Mouse (Mus musculus) spleen, postnatal 36 days (tissue): ENCODE measurements around the gene Cacna2d2.

Source experiments
- DNase-seq, 2 experiments: peaks; one replicate each; pipeline ENCODE4 v3.0.0; 2022; ENCODE audit warnings: low spot score in 2 of 2, mixed read lengths in 1 of 2

Cacna2d2 gene

DNA sequence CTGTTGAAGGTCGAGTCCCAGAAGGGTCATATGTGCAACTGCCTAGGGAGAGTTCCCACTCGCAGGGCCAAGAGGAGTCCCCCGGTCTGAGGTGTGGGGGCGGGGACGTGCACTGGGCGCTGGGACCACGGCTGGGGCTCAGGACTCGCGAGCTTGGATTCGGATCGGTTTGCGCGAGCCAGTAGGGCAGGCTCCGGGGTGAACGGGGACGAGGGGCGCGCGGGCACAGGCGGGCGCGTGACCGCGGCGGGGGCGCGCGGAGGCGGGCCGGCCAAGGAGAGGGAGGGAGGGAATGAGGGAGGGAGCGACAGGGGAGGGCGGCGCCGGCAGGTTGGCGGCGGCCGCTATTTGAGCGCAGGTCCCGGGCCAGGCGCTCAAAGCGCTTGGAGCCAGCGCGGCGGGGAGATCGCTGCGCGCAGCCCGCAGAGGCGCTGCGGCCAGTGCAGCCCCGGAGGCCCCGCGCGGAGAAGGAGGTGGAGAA is at the start of gene Cacna2d2:
TSS of gene Cacna2d2 (plus strand) at position 122 of the 481 bp plus-strand sequence.
- no peak for DNase-seq

DNA sequence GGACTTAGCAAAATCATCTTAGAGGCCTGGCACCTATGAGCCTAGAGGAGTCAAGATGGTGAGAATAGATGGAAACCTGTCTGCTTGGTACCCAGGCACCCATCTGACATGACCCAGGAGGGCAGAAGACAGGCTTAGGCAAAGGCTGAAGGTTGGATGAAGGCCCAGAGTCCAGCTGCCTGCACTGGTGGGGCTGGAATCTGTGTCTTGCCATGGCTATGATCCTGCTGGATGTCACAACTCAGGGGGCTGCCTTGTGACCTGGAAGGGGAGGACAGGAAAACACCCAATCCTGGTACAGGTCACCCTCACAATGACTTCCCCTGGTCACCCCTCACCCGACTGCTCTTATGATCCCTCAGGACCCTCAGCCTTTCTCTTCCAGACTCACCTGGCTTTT is 44.6 kb upstream of the Cacna2d2 start:
- DNase-seq = no peak

DNA sequence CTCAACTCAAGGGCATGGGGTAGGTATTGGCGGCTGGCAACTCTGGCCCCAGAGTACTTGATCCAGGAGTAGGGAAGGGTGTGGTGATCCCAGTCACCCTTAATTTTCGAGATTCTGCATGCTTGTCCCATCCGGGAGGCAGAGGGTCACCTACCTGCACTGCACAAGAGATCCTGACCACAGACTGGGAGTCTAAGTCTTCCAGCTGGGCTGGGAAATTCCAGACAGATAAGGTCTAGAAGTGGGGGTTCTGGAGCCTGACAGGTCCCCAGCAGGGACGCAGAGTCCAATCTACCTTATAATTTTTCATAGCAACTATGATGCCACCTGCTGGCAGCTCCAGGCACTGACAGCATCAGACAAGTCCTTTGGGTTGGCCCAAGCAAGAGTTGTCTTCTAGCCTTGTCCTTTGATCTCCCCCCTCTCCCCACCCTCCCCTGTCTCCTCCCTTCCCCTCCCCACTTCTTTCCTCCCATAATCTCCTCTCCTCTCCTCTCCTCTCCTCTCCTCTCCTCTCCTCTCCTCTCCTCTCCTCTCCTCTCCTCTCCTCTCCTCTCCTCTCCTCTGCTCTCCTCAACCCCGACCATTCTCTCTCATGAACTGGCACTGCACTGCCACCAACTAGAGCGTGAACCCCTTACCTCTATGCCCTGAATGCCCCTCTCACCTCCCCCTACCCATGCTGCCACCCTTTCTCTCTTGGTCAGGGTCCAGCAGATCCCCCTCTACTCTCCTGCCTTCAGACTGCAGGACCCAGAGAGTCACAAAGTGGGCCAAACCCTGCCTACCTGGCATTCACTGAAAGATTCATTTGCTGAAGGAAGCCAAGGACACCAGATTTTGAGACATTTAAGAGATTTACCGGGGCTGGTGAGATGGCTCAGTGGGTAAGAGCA is 43.3 kb upstream of the Cacna2d2 start:
- peak; percentile 39 to 47 for DNase-seq

DNA sequence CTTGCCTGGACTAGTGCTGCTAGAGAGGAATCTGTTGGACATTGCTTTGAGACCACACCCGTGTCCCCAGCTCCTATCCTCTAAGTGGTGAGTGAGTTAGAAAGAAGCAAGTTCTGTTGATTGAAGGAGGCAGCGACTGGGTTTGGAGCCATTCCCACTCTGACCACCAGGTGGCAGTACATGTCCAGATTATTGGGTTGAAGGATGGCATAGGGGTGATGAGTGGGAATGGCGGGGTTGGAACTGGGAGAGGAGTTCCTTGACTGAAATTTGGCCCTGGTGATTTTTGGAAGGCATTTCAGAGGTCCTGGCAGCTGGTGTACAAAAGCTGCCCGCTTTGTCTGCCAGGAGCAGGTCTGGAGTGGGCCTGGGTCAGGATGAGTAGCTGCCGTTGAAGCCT is 41.8 kb upstream of the Cacna2d2 start:
- DNase-seq = peak; percentile 31 to 53

DNA sequence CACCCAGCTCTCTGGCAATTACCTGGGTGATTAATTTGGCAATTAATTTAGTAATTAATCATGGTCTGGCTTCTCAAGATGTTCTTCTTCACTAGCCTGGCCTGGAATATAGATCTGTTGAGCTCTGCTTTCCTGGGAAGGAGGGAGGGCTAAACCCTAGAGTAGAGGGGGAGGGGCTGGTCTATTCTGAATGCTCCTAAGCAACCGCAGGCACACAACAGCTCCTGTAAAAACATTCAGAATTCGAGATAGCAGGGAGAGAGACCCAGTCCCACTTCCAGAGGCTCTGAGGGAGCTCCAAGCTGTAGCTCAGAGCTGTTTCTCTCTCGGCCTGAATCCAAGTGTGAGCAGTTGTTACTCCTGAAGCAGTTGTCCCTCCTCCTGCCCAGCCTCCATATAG is 38.4 kb upstream of the Cacna2d2 start:
- DNase-seq = no peak

DNA sequence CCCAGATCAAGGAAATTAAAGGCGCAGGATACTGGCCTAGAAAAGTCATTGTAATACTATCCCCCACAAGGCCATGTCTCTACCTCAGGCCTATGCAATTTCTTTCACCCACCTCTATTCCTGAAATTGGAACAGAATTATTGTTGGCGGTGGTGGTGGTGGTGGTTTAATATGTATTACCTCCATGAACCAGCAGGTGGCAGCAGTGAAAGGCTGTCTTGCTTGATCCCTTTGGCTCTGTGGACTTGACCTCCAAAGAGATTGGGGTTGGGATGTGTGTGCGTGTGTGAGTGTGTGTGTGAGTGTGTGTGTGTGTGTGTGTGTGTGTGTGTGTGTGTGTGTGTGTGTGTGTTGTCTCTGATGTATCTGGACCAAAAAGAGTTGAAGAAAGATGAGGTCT is 32.8 kb upstream of the Cacna2d2 start:
- peak in 1 of 2 experiments; percentile 32 for DNase-seq

DNA sequence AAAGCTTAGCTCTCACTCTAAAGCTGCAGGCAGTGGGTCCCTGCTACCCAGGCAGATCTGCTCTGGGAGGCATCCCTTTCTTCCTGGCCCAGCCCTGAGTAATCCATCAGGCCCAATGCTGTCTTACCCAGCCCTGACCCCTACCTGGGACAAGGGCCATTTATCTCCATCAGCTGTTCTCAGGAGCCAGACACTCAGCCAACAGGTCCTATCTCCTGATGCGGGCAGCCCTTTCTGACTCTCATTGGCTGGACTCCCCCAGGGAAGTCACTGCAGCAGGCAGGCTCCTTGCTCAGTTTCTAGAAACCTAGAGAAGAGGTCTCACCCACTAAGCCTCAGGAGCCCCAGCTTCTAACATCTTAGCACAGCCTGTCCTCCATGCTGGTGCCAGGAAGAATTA is 31.1 kb upstream of the Cacna2d2 start:
- peak in 1 of 2 experiments; percentile 21 for DNase-seq

DNA sequence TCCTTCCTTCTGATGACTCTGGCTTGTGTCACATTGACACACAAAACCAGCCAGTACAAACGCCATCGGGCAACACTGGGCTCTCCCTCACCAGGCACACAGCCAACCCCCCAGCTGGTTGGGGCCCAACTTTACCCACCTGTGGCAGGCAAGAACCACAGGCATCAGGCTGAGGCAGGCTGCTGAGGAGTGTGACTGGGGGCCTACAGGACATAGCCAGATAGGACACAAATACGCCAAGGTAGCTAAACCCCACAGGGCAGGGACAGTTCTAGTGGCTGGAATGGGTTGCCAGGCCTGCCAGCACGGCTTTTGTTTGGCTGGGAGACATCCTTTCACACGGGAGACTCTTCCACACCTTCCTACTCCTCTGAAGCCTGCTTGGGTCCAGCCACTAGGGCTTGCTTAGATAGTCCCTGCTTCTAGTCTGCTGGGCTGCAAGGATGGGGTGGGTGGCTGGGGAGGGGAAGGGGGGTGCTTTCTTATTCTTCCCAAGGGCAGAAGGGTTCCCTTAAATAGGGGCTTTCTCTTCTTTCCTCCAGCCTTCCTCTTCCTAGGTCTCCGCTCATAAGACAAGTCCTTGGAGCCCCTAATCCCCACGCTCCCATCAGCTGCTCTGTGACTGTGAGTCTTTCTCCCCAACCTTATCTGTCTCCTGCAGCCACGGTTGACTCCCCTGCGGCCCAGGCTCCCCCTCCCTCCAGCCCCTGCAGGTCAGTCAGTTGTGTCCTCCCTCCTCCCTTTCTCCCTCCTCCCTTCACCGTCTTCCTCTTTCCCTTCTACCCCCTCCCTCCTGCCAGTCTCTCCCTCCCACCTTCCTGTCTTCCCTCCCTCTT is 29.9 kb upstream of the Cacna2d2 start:
- peak; percentile 64 to 77 for DNase-seq

DNA sequence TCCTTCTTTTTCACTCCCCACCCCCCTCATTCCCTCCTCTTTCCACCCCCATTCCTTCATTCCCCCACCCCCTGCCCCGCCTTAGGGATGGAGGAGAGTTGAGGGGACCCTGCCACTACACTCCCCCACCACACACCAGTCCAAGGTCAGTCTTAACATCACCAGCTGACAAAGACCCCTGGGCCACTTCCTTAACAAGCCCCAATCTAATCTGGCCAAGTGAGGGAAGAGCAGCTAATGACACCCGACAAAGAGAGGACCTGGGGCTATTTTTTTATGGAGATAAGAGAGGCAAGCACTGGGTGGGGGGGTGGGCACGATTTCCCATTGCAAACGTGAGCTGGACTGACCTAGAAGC is 29.3 kb upstream of the Cacna2d2 start:
- no peak for DNase-seq

DNA sequence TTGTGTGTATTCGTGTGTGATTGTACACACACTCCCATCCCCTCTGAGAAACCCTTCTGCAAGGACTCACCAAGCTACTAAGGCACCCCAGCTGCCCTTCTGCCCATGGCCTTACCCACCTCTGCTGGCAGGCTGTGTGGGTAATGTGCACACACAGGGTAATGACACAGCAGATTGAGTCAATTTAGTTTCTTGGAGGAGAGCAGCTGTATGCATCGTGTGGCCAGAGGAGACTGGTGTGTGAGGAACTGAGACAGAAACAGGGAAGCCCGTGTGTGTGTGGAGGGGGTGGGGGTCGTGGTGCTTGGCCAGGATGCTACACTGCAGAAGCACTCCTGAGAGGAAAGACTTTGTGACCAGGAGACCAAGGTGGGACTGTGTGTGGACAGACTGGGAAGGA is 27.0 kb upstream of the Cacna2d2 start:
- no peak for DNase-seq

DNA sequence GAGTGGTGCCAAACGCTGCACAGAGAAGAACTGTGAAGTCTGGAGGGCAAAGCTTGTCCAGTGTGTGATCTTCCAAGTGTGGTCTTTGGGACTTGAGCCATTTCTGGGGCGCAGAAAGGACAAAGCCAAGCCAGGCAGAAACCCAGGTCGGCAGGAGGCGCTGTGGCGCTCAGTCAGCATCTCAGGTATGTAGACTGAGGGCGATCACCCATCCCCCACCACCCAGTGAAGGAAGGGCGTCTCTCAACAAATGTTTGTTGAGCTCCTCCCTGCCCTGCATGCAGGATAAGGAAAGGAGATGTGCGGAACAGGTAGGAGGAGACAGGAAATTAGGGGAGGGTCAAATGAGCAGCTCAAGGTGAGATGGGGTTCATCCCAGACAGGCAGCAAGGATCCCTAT is 24.8 kb upstream of the Cacna2d2 start:
- no peak for DNase-seq

DNA sequence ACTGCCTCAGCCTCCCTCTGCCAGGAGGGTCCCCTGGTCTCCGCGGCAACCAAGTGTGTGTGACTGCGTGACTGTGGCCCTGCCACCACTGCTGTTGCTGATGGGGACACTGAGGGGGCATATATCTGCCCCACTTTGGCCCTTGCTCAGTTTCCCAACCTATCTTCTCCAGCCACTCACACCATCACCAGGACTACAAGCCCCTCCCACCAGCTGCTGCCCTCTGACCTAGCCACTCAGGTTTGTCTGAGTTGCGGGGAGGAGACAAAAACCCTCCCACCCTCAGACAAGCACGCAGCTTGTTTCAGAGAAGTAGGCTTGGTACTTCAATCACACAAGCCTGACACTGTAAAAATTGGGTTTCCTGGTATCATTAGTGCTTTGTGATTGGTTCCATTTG is 24.0 kb upstream of the Cacna2d2 start:
- no peak for DNase-seq

DNA sequence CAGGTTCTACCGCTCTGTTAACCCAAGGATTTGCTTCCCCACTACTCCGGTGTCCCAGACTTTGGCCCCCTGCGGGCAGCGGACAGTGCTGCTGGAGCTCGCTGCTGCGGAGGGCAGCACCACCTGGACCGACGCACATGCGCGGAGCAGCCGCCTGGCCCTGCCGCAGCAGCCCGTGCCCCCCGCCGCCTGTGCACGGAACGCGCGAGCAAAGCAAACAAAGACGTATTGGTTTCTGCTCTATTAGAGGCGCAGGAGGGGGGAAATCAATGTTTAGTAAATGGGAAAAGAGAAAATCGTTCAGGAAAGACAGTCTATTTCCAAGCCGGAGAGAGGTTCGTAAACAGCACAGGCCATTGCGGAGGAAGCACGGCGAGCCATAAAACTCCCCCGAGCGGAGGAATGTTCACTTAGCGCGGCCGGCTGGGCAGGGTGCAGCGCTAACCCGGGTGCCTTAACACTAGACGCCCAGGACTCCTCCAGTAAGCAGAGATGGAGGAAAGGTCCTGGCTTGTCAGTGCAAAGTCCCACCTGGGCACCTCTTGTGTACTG is 21.4 kb upstream of the Cacna2d2 start:
- DNase-seq = no peak

DNA sequence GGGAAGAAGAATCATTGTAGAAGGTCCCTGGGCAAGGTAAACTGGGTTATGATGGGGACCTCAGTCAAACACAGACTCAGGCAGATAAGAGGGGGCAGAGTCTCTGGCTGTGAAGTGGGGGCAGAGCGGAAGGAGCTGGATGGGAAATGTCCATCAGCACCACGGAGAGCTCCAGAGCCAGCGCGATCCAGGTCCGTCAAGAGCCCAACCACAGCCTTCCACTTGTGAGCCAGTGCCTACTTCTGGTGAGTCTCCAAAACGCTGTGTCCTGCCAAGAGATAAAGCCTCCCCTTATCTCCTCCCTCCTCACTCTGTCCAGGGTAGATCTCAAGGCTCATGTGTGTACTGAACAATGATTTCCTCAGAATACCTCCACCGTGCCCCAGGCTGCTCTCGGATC is 17.7 kb upstream of the Cacna2d2 start:
- no peak for DNase-seq

DNA sequence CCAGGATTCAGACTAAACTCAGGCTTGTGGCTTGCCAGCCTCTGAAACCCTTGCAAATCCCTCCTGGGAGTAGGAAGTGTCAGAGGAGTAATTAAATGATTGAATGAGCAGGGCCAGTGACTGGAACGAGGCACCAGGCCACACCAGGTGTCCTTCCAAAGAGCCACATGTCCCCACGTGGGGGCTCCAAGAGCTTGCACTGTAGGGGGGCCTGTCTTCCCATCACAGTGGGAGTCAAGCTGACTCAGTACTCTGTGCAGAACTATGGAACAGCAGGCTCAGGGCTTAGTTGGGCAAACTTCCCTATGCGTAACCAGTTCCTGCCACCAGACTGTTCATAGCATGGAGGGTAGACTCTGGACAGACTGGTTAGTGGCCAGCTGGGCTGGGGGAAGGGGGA is 15.0 kb upstream of the Cacna2d2 start:
- DNase-seq = no peak

DNA sequence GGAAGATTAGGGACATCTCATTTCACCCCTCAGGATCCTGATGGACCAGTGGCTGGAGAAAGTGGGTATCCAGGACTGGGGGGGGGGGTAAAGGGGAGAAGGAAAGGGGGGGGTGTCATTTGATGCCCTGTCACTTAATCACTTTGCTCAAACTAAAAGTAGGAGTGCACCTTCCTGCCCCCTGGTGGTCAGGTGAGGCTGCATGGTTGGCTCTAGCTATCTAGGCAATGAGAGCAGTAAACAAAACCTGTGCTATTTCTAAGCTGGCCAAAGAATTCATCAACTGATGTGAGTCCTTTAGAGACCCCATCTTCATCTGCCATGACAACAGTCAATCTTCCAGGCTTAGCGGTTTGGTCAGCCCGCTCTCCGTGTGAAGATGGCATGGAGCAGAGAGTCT is 12.7 kb upstream of the Cacna2d2 start:
- no peak for DNase-seq

DNA sequence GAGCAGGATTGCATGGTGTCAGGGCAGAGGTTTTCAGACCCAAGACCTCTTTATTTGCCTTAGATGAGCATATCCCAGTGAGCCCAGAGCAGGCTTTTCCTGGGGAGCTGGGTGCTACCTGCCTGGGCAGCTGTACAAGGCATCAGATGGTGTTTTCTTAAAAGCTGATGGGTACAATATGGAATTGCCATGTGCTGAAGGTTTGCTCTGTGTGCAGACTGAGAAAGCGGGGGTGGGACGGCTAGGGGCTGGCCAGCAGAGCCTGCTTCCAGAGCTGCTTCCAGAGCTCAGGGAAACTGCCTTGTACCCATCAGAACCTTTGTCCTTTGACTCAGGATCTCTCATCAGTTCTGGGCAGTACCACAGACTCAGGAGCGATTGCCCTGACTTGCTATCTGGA is 11.7 kb upstream of the Cacna2d2 start:
- no peak for DNase-seq

DNA sequence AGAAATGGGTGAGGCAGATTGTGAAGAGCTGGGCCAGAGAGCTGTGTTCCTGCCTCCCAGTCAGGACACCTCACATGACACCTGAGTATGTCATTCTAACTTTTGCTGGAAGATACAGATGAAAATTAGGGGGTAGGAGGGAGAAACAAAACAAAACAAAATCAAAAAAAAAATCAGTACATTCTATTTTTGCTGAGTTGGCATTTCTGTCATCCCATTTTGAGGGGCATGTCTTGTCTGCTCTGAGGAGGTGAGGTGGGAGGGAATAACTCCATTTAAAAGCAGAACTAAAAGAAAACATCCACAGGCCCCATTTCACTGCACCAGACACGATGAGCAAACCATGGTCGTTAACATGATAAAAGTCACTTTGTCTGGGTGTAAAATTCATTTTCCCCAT is 11.1 kb upstream of the Cacna2d2 start:
- DNase-seq = no peak

DNA sequence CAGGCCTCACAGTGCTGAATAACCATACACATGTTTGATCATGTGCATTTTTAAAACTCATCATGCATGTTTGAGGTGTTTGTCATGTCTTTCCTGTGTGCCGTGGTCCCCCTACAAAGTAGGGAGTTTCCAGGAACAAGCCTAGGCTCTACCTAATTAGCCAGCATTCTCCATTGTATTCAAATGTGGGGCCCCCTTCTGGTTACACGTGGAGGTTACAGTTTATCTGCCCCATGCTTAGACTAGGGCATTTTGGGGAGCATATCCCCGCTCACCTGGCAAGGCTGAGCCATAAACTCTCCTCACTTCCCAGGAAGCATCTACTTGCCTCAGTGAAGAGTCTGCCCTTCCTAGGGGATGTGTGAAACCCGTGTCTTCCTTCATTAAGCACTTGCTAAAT is 3.0 kb upstream of the Cacna2d2 start:
- no peak for DNase-seq

DNA sequence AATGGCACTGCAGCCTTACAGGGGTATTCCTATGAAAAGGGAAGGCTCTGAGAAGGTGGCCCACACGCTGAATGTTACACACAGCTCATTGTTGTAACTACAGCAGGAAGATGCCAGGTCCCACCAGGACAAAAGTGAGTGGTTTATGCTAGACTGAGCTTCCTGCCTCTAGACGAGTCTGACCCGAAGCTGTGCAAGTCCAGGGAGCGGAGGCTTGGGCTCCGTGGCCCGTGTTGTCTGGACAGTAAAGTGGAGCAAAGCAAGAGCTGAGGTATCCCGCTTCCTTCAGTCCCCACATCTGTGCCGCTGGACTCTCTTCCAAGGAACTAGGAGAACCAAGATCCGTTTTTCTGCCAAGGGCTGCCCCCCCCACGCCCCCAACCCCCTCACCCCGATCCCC is 444 bp upstream of the Cacna2d2 start:
- DNase-seq = no peak

DNA sequence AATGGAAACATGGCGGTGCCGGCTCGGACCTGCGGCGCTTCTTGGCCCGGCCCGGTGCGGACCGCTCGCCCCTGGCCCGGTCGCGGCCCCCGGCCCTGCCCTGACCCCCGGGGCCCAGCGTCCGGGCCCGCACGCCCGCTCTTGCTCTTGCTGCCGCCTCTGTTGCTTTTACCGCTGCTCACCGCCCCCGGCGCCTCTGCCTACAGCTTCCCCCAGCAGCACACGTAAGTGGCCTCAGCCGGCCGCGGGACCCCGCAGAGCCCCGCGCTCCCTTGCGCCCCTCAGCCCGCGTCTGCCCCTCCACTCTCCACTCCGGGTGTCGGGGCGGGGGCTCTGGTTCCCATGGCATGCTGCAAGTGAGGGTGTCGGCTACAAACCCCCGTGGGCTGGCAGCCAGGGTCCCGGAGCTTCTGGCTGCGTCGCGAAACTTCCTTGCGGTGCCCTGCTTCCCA is 674 bp downstream of the Cacna2d2 start:
- DNase-seq = no peak

DNA sequence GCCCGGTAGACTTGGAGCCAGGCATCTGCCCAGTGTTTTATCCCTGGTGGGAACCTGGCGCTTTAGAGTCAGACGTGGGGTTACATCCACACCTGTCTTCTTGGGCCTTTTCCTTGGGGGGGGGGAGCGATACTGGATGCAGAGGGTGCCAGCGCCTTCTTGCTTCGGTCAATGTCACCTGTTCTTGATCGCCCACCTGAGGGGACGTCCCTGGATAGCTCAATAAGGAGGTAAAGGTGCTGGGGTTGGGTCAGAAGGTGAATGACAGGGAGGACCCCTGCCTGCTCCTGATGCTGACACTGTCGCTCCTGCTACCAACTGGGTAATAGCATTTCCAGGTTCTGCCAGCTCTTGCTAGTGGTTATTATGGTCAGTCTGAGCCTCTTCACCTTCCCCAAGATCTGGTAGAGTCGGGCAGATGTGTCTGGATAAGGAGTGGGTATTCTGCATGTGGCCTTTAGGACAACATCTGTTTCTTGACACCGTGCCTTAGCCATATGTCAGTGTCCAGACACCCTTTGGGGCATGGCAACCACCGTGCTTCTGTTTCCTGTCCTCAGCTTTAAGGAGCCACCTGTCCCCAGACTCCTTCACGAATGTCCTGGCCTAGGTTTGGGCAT is 1.4 kb downstream of the Cacna2d2 start:
- no peak for DNase-seq
